Mouse (Mus musculus) kidney, postnatal 0 days (tissue): ENCODE measurements at regions not wholly inside any gene's neighbourhood (a gene's known extent, or its start where the extent isn't known, plus 50 kb on each side); places are given as distances from the start of the nearest gene placed in this dataset.
"Not testable (repeated sequence)": the region's sequence is repeated elsewhere in the genome, so short reads cannot be mapped to it uniquely, and the experiment has no call there.

Experiments
- ATAC-seq: fragments of 200-750 bp; cut with Nextera tagmentation; replicated peaks from 2 replicates; pipeline ENCODE4 v1.8.0; 2017; ENCODE audit warnings: low read depth, moderate number of reproducible peaks, moderate TSS enrichment, moderate library complexity; ENCODE audit not compliant: low FRiP score
- DNase-seq: peaks from one replicate; pipeline ENCODE4 v3.0.0-alpha.2; 2016; ENCODE audit warnings: low spot score
- H3K27ac ChIP-seq: fragments of 300-500 bp; sonication (generic); 2 replicates; pipeline ENCODE4 v1.5.1; 2014; ENCODE audit warnings: mild to moderate bottlenecking
- H3K27me3 ChIP-seq: fragments of 300-500 bp; sonication (generic); 2 replicates; pipeline ENCODE4 v1.6.1; 2014; ENCODE audit warnings: low read length, mixed read lengths; ENCODE audit not compliant: insufficient read depth
- H3K36me3 ChIP-seq: fragments of 300-500 bp; sonication (generic); 2 replicates; pipeline ENCODE4 v1.6.1; 2014; ENCODE audit warnings: low read length, mixed read lengths; ENCODE audit not compliant: insufficient read depth
- H3K4me1 ChIP-seq: fragments of 300-500 bp; sonication (generic); replicated peaks from 2 replicates; pipeline ENCODE4 v1.6.1; 2014; ENCODE audit warnings: antibody characterized with exemption, low read length, mixed read lengths; ENCODE audit not compliant: insufficient read depth
- H3K4me2 ChIP-seq: fragments of 300-500 bp; sonication (generic); 2 replicates; pipeline ENCODE4 v1.6.1; 2014; ENCODE audit warnings: mild to moderate bottlenecking, low read length, moderate library complexity, mixed read lengths
- H3K4me3 ChIP-seq: fragments of 300-500 bp; sonication (generic); replicated peaks from 2 replicates; pipeline ENCODE4 v1.5.1; 2014; ENCODE audit warnings: low read depth, low read length
- H3K9ac ChIP-seq: fragments of 300-500 bp; sonication (generic); 2 replicates; pipeline ENCODE4 v1.6.1; 2014; ENCODE audit warnings: low read depth, low read length
- H3K9me3 ChIP-seq: fragments of 300-500 bp; sonication (generic); replicated peaks from 2 replicates; pipeline ENCODE4 v1.6.1; 2016; ENCODE audit warnings: low read length, inconsistent platforms, mixed read lengths
- CTCF ChIP-seq: IDR thresholded peaks from 2 replicates; pipeline ENCODE4 v1.5.1; 2016; ENCODE audit warnings: antibody characterized with exemption, low read depth, mild to moderate bottlenecking, moderate library complexity
- WGBS: fragments of 180-500 bp; shearing (Covaris S2); extraction: QIAGEN DNeasy Blood & Tissue Kit; methylation state at CpG from one replicate; pipeline ENCODE4 v1.1.7; 2014; 5-methylcytosine and 5-hydroxymethylcytosine counted together

GRCm38 (mm10) chr14:13055198-13055597 lies 229.4 kb upstream of the Synpr start:
- TF ChIP-seq CTCF, result no peak
- no peak overlapping the region for H3K4me2 ChIP-seq
- ATAC-seq, result no peak
- H3K27ac ChIP-seq, result no peak overlapping the region
- no peaks in the 10 kb centered on the region for H3K27me3 ChIP-seq
- H3K36me3 ChIP-seq, result no peaks in the 10 kb centered on the region
- no peak overlapping the region for H3K9ac ChIP-seq
- 55% methylated on average over 2 of the region's 2 CpGs for WGBS
- no peaks in the 10 kb centered on the region for H3K4me1 ChIP-seq
- H3K4me3 ChIP-seq, result no peak overlapping the region
- H3K9me3 ChIP-seq, result no peaks in the 10 kb centered on the region
- no peak for DNase-seq

GRCm38 (mm10) chr14:13042536-13042935 lies 219.7 kb upstream of the Cadps start:
- not testable (repeated sequence) for H3K9me3 ChIP-seq, H3K4me2 ChIP-seq, H3K27me3 ChIP-seq, H3K9ac ChIP-seq, H3K36me3 ChIP-seq, DNase-seq, H3K27ac ChIP-seq, ATAC-seq, H3K4me3 ChIP-seq, H3K4me1 ChIP-seq
- 27% methylated on average over 3 of the region's 3 CpGs for WGBS

- Histone ChIP-seq H3K4me2 (no peak overlapping the region), H3K36me3 (no peaks in the 10 kb centered on the region), H3K4me1 (no peaks in the 10 kb centered on the region), H3K9me3 (no peaks in the 10 kb centered on the region), H3K27ac (no peak overlapping the region), H3K9ac (no peak overlapping the region), H3K4me3 (no peak overlapping the region), H3K27me3 (no peaks in the 10 kb centered on the region)
- 74% methylated on average over 1 of the region's 1 CpGs for WGBS
- ATAC-seq, result no peak
- no peak for DNase-seq
- TF ChIP-seq CTCF, result no peak
Measured at GRCm38 (mm10) chr14:13041741-13042140, 218.9 kb upstream of the Cadps start.

- 82% methylated on average over 2 of the region's 2 CpGs for WGBS
- no peak overlapping the region for H3K4me2 ChIP-seq
- H3K4me3 ChIP-seq, result no peak overlapping the region
- H3K27ac ChIP-seq, result no peak overlapping the region
- H3K27me3 ChIP-seq, result no peaks in the 10 kb centered on the region
- TF ChIP-seq CTCF, result no peak
- H3K9me3 ChIP-seq, result no peaks in the 10 kb centered on the region
- DNase-seq (no peak), ATAC-seq (no peak)
- H3K36me3 ChIP-seq, result no peaks in the 10 kb centered on the region
- H3K9ac ChIP-seq, result no peak overlapping the region
- no peaks in the 10 kb centered on the region for H3K4me1 ChIP-seq
Measured at GRCm38 (mm10) chr14:13040176-13040575, 217.3 kb upstream of the Cadps start.

GRCm38 (mm10) chr14:13037426-13037825 lies 214.5 kb upstream of the Cadps start:
- no peak for DNase-seq
- no peaks in the 10 kb centered on the region for H3K27me3 ChIP-seq
- no peaks in the 10 kb centered on the region for H3K4me1 ChIP-seq
- H3K36me3 ChIP-seq, result no peaks in the 10 kb centered on the region
- H3K9me3 ChIP-seq, result no peaks in the 10 kb centered on the region
- ATAC-seq, result no peak
- no peak overlapping the region for H3K4me2 ChIP-seq
- H3K9ac ChIP-seq, result no peak overlapping the region
- no peak overlapping the region for H3K4me3 ChIP-seq
- no peak overlapping the region for H3K27ac ChIP-seq
- WGBS, result 88% methylated on average over 2 of the region's 2 CpGs
- no peak for TF ChIP-seq CTCF

GRCm38 (mm10) chr14:13029794-13030193 lies 206.9 kb upstream of the Cadps start:
- no peak overlapping the region for H3K27ac ChIP-seq
- H3K4me1 ChIP-seq, result no peaks in the 10 kb centered on the region
- DNase-seq, result no peak
- ATAC-seq, result no peak
- 54% methylated on average over 2 of the region's 2 CpGs for WGBS
- H3K9ac ChIP-seq, result no peak overlapping the region
- no peaks in the 10 kb centered on the region for H3K27me3 ChIP-seq
- TF ChIP-seq CTCF, result no peak
- no peak overlapping the region for H3K4me2 ChIP-seq
- no peaks in the 10 kb centered on the region for H3K36me3 ChIP-seq
- H3K9me3 ChIP-seq, result no peaks in the 10 kb centered on the region
- no peak overlapping the region for H3K4me3 ChIP-seq

- Histone ChIP-seq H3K36me3 (no peaks in the 10 kb centered on the region), H3K4me3 (no peak overlapping the region), H3K9me3 (no peaks in the 10 kb centered on the region), H3K9ac (no peak overlapping the region), H3K4me2 (no peak overlapping the region), H3K4me1 (no peaks in the 10 kb centered on the region), H3K27me3 (no peaks in the 10 kb centered on the region), H3K27ac (no peak overlapping the region)
- TF ChIP-seq CTCF, result no peak
- no peak for ATAC-seq
- DNase-seq, result no peak
Measured at GRCm38 (mm10) chr14:13022744-13023143, 199.9 kb upstream of the Cadps start.
